Mouse (Mus musculus) adrenal gland, adult (tissue): ENCODE measurements around the gene Eif4enif1.
"Not testable (repeated sequence)": the region's sequence is repeated elsewhere in the genome, so short reads cannot be mapped to it uniquely, and the experiment has no call there.

ENCODE experiments used
- DNase-seq, 2 experiments: peaks; one replicate each; pipeline ENCODE4 v3.0.0; 2022 to 2023; ENCODE audit warnings: low spot score in 1 of 2; ENCODE audit not compliant: inconsistent age in 2 of 2

Eif4enif1 gene

DNA sequence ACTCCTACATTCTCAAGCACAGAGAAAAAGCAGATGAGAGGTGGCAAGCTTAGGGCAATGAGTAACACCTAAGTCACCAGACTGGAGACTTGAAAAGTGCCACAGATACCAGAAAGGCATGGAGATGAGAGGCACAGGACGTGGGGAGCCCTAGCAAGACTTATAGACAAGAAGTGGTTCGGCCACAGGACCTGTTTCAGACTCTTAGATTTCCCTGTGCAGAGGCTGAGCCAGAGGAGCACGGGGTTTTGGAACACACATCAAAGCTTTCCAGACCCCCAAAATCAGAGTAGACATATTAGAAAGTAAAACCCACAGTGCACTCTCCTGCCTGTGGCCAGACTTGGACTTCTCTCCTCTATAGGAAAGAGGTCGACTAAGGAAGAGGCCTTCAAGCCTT is 20.9 kb upstream of the Eif4enif1 start:
- DNase-seq: peak; percentile 73 to 88

DNA sequence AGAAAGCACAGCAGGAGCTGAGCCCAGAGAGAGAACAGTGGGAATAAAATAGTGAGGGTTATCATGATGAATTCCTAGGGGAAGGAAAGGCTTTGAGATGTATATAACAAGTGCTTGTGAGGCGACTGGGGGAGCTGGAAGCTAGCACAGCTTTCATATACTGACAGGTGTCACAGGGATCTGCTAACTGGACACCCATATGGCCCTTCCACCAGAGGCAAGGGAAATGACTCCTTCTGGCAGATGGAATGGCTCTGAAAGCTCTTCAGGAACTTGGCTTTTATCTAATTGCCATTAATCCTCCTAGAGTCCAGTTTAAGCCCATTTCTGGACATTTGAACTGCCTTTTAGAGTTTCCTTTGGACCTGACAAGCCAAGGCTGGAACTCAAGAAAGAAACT is 20.2 kb upstream of the Eif4enif1 start:
- not testable (repeated sequence) for DNase-seq

DNA sequence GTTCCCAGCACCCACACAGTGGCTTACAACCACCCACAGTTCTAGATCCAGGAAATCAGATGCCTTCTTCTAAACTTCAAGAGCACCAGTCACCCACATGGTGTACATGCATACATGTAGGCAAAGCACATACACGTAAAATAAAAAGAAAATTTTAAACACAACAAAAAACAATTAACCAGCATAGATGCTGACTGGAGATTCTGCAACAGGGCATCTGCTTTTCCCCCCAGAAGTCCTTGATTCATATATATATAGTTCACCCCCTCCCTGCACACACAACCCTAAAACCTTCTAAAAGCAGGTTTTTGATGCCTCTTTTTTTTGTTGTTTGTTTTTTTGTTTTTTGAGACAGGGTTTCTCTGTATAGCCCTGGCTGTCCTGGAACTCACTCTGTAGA is 19.5 kb upstream of the Eif4enif1 start:
- DNase-seq: peak in 1 of 2 experiments; percentile 64

DNA sequence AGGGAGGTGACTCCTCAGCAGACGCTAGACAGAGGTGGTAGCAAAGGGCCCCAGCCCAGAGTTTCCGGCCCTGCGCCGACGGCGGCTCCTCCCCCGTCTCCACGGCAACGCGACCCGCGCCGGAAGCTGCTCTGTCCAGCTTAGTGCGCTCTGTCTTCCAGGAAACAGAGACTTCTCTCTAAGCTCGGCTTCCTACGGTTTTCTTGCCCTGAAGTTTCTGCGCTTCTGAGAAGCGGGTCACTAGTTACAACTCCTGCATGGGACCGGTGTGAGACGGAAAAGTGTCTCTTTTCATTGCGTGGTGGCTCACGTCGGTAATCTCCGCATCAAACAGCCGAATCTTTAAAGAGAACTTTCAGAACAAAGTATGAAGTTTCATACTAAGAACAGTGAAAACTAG is 8.8 kb upstream of the Eif4enif1 start, which contains the start of gene Sfi1:
Gene Sfi1, minus strand, starts transcription at position 101 of the 400 bp plus-strand sequence.
- DNase-seq: no peak

DNA sequence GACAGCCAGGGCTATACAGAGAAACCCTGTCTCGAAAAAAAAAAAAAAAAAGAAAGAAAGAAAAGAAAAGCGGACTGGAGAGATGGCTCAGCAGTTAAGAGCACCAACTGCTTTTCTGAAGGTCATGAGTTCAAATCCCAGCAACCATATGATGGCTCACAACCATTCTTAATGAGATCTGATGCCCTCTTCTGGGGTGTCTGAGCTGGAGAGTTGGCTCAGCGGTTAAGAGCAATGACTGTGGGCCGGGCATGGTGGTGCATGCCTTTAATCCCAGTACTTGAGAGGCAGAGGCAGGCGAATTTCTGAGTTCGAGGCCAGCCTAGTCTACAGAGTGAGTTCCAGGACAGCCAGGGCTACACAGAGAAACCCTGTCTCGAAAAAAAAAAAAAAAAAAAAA is 1.6 kb upstream of the Eif4enif1 start:
- peak in 1 of 2 experiments; percentile 31 for DNase-seq

DNA sequence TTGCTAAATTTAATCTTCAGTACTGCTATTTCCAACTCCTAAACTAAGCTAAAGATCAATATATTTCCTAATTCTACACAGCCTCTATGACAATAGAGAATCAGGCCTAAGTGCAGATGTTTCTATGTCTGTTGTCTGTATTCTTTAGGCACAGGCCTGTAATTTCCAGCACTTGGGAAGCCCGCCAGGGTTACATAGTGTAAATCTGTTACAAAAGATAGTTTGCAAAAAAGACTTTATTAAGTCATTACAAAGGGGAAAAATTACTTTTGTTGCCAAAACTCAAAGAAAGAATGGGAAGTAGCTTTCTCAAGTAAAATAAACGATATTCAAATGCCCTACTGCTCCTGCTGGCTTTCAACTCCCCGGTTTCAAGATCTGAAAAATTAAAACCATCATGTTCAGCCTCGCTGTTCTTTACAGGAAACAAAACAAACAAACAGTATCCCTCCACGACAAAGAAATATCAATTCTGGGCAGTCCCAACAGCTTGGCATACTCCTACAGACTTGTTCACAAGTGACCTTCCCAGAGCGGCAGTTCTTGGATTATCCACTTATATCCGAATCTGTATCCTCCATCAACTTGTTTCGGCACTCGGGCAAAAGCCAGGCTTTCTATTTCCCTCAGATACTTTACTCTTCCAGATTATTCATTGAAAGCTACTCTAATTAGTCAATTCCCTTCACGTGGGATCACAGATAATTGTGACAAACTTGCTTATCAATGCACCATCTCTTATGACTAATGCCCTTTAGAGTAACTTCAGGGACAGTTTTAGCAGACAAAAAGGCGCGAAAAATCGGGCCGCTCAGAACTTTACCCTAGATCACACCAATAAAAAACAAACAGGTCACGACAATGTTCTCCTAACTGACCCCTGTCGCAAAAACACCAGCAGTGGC is 614 bp upstream of the Eif4enif1 start:
- no peak for DNase-seq

DNA sequence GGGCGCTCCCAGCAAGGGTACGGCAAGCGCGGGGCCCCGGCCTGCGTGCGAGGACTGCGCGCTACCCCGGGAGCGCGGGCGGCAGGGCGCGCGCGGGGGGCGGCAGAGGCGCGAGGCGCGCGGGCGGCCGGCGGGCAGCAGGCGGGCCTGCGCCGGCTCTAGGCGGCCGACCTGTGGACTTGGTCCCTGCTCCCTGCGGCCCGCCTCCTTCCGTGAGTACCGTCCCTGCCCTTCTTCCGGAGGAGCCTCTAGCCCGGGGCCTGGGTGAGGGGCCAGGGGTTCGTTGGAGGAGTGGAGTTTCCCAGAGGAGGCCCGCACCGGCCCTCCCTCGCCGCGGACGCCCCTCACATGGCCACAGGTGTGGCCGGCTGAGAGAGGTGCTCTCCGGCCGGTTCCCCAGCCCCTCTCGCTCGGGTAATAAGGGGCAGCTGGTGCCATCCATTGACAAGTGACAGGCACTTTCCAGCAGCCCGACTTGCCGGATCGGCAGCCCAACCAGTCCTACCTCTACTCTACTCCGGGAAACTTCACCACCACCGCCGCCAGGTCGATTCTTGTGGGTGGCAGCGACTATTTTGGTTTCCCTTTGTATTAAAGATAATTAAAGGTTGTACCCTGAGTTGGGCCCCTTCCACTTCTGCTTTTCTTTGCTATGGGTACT is 719 bp downstream of the Eif4enif1 start:
- peak; percentile 75 to 90 for DNase-seq

DNA sequence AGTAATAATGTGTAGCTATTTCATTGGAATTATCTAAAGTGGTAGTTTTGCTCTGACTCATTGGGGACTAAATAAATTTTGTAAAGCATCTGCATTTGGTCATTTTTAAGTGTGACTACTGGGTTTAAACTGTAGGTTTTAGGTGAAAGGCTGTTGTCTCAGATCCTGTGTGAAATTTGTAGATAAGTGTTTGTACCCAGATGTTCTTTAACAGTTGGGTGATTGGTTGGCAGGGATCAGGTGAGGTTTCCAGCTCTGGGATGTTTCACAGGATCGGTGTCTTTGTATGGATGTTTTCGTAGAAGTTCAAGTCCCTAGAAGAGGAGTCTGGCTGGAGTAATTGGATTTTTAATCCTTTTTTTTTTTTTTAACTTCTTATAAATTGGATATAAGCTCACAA is 1.6 kb downstream of the Eif4enif1 start:
- DNase-seq: peak in 1 of 2 experiments; percentile 36

DNA sequence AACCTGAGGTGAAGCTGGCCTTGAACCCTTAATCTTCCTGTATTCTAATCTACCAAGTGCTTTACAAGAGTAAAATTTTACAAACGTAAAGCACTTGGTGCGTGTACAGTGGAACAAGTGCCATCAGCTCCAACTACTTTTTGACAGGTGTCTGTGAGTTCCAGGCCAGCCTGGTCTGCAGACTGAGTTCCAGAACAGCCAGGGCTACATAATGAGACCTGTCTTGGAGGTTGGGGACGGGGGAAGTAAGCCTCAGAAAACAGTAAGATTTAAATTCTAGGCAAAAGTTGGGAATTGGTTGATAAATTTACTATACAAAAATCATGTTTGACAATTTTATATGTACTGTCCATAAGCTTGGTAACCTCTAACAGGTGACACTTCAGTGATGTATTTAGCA is 3.0 kb downstream of the Eif4enif1 start:
- DNase-seq: no peak

DNA sequence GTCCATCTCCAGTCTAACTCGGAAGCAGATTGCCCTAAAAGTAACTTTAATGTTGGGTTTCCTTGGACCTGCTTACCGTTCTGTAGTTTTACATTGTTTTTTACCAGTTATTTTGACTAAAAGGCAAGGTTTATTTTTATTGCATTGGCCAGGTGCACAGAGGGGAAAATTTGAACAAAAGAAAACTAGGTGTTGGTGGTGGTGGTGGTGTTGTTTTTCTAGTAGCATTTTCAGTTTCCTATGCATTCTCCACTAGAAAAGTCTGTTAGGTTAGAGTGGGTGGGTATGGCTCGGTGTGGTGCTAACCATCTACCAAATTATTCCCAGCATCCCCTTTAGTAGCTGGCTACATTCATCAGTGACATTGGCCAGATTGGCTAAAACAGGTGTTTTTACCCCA is 4.6 kb downstream of the Eif4enif1 start:
- DNase-seq: no peak

DNA sequence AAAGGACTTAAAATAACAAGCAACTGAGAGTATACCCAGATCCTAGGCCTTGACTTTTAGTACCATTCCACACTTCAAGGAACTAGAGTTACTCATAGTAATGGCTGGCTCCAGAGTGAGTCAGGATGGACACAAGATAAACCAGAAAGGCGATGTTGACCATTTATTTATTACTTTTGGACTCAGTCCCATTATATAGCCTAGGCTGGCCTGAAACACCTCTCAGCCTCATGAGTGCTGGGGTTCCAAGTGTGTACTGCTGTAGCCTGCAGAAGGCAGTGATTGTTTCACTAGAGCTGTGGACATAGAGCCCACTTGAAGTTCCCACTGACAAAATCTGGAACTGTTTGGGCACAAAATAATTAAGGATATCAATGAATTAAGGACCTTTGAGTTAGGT is 10.3 kb downstream of the Eif4enif1 start:
- DNase-seq: peak; percentile 36 to 79

DNA sequence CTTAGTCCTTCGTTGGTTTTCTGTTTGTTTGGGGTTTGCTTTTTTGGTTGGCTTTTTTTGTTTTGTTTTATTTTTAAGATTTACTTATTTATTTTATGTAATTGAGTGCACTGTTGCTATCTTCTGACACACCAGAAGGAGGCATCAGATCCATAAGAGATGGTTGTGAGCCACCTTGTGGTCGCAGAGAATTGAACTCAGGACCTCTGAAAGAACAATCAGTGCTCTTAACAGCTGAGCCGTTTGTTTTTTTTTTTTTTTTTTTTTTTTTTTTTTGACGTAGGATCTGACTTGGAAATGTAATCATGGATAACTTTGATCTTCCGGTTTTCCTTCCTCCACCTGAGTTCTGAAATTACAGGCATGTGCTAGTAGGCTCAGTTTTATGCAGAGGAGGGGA is 20.9 kb downstream of the Eif4enif1 start:
- DNase-seq: no peak

DNA sequence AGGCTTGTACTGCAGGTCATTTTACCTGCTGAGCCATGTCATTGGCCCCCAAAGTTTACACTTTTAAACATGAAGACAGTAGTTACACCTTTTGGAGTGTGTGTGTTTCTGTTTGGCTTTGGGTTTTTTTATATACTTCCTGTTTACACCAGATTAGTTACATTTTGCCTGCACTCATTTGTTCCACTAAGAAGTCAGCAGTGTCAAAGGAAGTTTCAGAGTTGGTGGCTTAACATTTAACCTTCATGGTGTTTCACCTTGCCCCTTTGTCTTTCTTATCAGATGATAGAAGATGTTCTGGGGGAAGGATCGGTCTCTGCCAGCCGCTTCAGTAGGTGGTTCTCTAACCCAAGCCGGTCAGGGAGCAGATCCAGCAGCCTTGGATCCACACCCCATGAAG is 24.9 kb downstream of the Eif4enif1 start:
- DNase-seq: no peak

DNA sequence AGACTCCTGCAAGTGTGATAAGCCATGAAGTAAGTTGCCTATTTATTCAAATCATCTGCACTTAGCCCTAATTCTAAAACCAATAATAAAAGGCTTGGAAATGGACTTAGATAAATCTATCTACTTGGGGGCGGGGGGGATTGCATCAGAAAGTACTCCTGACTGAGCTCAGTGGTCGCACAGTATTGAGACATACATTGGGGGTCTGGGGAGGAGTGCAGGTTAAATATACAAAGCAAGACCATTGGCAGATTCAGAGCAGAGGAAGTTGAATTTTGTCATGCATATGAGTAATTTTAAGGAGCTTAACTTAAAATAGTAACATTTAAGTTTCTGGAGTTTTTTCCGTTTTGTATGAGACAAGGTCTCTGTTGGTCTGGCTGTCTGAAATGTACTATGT is 30.1 kb downstream of the Eif4enif1 start:
- no peak for DNase-seq

DNA sequence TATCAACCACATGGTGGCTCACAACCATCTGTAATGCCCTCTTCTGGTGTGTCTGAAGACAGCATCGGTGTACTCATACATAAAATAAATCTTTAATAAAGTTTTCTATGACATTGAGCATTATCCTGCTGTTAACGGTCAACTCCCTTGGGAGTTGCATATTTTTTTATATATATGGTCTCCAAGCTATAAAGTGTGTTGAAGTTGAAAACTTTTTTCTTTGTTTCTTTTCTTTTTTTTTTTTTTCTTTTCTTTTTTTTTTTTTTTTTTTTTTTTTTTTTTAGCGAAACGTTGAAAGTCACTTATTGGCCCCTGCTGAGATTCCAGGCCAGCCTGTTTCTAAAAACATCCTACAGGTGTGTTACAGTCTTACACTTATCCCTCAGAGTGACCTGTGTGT is 31.5 kb downstream of the Eif4enif1 start:
- no peak for DNase-seq

DNA sequence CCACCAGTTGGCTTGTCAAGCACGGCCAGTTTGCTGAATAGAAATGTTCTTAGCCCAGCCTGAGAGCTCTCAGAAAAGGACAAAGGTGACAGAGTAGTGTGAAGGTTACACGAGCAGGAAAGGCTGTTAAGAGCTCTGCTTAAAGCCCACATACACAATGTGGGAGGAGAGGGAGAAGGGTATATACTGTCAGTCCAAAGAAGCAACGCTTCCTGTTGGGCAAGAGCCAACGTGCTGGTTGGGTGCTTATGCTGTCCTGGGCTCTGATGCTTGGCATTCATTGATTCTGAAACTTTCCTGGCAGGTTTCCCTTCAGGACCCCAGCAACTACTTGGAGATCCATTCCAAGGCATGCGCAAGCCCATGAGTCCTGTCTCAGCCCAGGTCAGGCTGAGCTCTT is 33.1 kb downstream of the Eif4enif1 start:
- no peak for DNase-seq

DNA sequence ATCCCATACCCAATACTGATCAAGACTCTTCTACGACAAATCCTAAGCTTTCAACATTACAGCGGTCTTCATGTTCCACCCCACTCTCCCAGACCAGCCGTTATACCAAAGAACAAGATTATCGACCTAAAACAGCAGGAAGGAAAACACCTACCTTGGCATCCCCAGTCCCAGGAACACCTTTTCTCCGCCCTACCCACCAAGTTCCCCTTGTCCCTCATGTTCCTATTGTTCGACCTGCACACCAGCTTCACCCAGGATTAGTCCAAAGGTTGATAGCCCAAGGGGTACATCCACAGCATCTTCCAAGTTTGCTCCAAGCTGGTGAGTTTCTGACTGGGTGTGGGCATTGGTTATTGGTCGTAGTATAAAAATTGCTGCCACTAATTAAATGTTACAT is 40.2 kb downstream of the Eif4enif1 start:
- no peak for DNase-seq

DNA sequence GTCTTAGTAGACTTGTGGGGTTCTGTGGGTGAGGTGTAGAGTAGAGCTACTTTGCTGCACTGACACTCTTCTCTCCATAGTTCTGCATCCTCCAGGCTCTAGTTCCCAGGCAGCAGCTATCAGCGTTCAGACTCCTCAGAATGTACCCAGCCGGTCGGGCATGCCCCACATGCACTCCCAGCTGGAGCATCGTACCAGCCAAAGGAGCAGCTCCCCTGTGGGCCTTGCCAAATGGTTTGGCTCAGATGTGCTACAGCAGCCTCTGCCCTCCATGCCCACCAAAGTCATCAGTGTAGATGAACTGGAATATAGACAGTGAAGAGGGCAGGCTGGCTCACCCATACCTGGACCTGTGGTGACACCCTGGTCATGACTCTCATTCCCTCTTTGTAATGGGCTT is 41.6 kb downstream of the Eif4enif1 start:
- no peak for DNase-seq

DNA sequence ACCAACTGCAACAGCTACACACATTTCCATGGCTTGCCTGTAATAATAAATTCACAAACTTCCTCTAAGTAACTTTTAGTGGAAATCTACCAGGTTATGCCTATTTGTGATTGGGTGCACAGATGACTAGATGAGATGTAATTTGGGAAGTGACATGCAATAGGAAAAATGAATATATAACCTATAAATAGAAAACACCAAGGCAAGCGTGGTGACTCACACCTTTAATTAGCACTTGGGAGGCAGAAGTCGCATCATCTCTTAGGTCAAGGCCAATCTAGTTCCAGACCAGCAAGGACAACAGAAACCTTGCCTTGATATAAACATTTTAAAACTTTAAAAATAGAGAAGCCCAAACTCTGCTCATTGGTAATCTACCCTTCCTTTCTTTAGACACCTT is 45.2 kb downstream of the Eif4enif1 start:
- DNase-seq: peak in 1 of 2 experiments; percentile 72

DNA sequence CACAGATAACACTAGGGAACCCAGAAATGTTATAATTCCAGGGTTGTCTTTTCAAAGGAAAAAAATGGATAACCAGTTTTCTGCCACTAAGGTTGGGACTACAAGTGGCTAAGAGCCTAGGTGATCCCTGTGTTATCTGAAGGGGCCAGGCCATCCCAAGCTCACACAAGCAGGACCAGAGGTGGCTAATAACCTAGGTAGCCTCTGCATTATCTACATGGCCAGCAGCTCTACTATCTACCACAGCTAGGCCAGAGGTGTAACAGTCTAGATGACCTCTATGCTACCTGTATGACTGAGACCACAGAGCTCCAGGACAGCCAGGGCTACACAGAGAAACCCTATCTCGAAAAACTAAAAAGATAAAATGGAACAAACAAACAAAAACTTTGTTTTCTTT is 57.3 kb downstream of the Eif4enif1 start:
- DNase-seq: no peak

DNA sequence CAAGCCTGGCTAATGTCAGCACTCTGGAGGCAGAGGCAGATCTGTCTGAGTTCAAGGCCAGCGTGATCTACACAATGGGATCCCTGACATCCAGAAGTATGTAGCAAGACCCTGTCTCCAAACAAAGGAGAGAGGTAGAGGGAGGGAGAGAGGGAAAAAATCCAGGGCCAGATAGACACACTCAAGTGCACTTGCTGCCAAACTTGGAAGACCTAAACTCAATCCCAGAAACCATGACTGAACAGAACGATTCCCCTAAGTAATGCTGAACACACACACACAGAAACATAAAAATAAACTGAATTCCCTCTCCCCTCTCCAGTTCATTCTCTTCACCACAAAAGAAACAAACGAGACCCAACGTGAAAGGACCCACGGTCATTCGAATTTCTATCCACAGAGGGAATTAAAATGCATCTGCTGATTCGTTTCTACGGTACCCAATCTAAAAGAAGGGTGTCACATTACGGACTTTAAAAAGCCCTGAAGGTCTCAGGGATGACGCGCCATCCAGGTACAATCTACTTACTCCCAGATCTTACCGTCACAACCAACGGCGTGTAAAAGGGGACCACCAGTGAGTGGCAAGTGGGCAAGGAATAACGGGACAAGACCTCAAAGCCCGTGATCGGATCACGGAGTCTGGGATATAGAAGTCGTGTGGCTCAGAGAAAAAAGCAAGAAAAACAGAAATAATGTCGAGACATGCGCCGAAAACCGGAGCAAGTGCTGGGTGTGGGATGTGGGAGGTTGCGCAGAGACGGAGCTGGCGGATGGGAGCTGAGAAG is 63.3 kb downstream of the Eif4enif1 start:
- DNase-seq: no peak
